ENCODE assay signal across 27 mouse cellular contexts in the genomic region with DNA sequence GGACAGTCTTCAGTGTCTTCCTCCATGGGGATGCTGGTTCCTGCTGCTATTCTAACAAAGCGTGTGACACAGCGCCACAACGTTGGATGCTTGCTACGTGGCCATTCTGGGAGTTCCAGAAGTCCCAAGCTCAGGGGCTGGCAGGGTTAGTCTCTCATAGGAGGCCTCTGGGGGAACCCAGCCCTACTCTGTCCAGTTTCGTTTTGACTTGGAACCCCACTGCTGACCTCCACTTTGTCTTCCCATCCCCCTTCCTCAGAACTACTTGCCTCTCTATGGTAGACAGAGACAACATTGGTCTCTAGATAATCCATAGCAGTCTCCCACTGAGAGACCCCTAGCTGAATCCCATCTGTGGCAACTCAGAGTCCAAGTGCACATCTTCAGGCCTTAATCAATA. TPM values are rescaled to one million over a fixed set of nuclear protein-coding genes. Genes with fewer than 3 reads are reported as not detected.
DNase-seq lines count a peak whose midpoint lies in the region; ATAC-seq and TF ChIP-seq lines count a peak whose summit lies in the region.
"Had no signal": no experiment of that assay in that cellular context is flagged by ENCODE, and none has a peak within 500 bp of the region (broad histone marks: within the 10 kb centered on the region; RNA-seq: fewer than 3 reads in every experiment).

No protein-coding gene starts in this region.

- H3K4me3 ChIP-seq in gastrocnemius, adult 2 months = no peak overlapping the region
- no peak overlapping the region for H3K4me3 ChIP-seq in hindbrain, postnatal 0 days (ENCODE audit: low read length)
- no peak overlapping the region for H3K4me3 ChIP-seq in hindbrain, embryonic 12.5 days
- no peak overlapping the region for H3K4me3 ChIP-seq in embryonic facial prominence, embryonic 10.5 days
- H3K4me3 ChIP-seq: forebrain, embryonic 10.5 days; hindbrain, embryonic 15.5 days; intestine, embryonic 15.5 days; limb, embryonic 10.5 days; liver, embryonic 15.5 days; midbrain, embryonic 15.5 days; myocyte; neural tube, embryonic 13.5 days; stomach, embryonic 15.5 days had no signal

- H3K9ac ChIP-seq in hindbrain, postnatal 0 days (replicated peaks; ENCODE audit: low read length) = no peak overlapping the region
- no peak overlapping the region for H3K9ac ChIP-seq in hindbrain, embryonic 12.5 days
- H3K9ac ChIP-seq: hindbrain, embryonic 15.5 days; intestine, embryonic 15.5 days; liver, embryonic 15.5 days; midbrain, embryonic 15.5 days; neural tube, embryonic 13.5 days; stomach, embryonic 15.5 days had no signal

- no peak for TF ChIP-seq CTCF in gastrocnemius, adult 2 months (IDR thresholded peaks at IDR 0.05)
- no peak for TF ChIP-seq CTCF in hindbrain, postnatal 0 days (IDR thresholded peaks at IDR 0.05; ENCODE audit: low read depth)

- no peak for ATAC-seq in hindbrain, postnatal 0 days
- ATAC-seq in hindbrain, embryonic 12.5 days (ENCODE audit: low FRiP score) = no peak
- ATAC-seq: activated CD4-positive, CD25-positive, alpha-beta regulatory T cell, adult 4 months; forebrain, embryonic 16.5 days; intestine, embryonic 15.5 days; midbrain, embryonic 15.5 days had no signal

- 68% methylated on average over 5 of the region's 5 CpGs for WGBS in hindbrain, postnatal 0 days
- WGBS in hindbrain, embryonic 12.5 days = 61% methylated on average over 5 of the region's 5 CpGs
- WGBS in embryonic facial prominence, embryonic 10.5 days = 62% methylated on average over 5 of the region's 5 CpGs

- H3K4me1 ChIP-seq in hindbrain, postnatal 0 days (ENCODE audit: insufficient read depth, low read length) = no peaks in the 10 kb centered on the region
- H3K4me1 ChIP-seq in hindbrain, embryonic 12.5 days = peaks cover 4% of the 10 kb centered on the region
- peaks cover 43% of the 10 kb centered on the region for H3K4me1 ChIP-seq in embryonic facial prominence, embryonic 10.5 days
- H3K4me1 ChIP-seq: hindbrain, embryonic 15.5 days; intestine, embryonic 15.5 days; liver, embryonic 15.5 days; midbrain, embryonic 15.5 days; neural tube, embryonic 13.5 days; stomach, embryonic 15.5 days had no signal

- no peaks in the 10 kb centered on the region for H3K27me3 ChIP-seq in hindbrain, postnatal 0 days (ENCODE audit: insufficient read depth, low read length)
- H3K27me3 ChIP-seq in hindbrain, embryonic 12.5 days = no peaks in the 10 kb centered on the region
- H3K27me3 ChIP-seq in embryonic facial prominence, embryonic 10.5 days (replicated peaks; ENCODE audit: low read depth, poor library complexity, severe bottlenecking) = no peaks in the 10 kb centered on the region
- H3K27me3 ChIP-seq: hindbrain, embryonic 15.5 days; intestine, embryonic 15.5 days; midbrain, embryonic 15.5 days; neural tube, embryonic 13.5 days; stomach, embryonic 15.5 days had no signal

- intact Hi-C loops in gastrocnemius, adult 2 months (cut with DNase I) = no loop called here
- intact Hi-C loops in gastrocnemius, postnatal 14 days (cut with DNase I; ENCODE audit: low total_unique reads) = no loop called here

- no peak for DNase-seq in gastrocnemius, adult 2 months
- DNase-seq in gastrocnemius, postnatal 14 days = no peak
- DNase-seq in hindbrain, postnatal 0 days (ENCODE audit: low spot score) = no peak
- DNase-seq in A20 (ENCODE audit: low read depth, low spot score) = peak; percentile 35
- DNase-seq in embryonic facial prominence, embryonic 10.5 days (ENCODE audit: low spot score) = no peak
- no peak for DNase-seq in thymus, adult 18-20 months
- DNase-seq: adrenal gland, adult 8-10 months; cerebellum, adult 9-11 months; gastrocnemius, postnatal 25 days; kidney, postnatal 4 days; layer of hippocampus, adult 9-11 months; liver; thymus, adult 2 months; thymus, postnatal 4 days had no signal

- no peaks in the 10 kb centered on the region for H3K36me3 ChIP-seq in hindbrain, postnatal 0 days (ENCODE audit: insufficient read depth, low read length)
- no peaks in the 10 kb centered on the region for H3K36me3 ChIP-seq in hindbrain, embryonic 12.5 days
- H3K36me3 ChIP-seq in embryonic facial prominence, embryonic 10.5 days (replicated peaks) = no peaks in the 10 kb centered on the region
- H3K36me3 ChIP-seq: hindbrain, embryonic 15.5 days; intestine, embryonic 15.5 days; limb, embryonic 10.5 days; liver, embryonic 15.5 days; midbrain, embryonic 15.5 days; neural tube, embryonic 13.5 days; stomach, embryonic 15.5 days had no signal

- peak overlapping the region; percentile 85 for H3K27ac ChIP-seq in gastrocnemius, adult 2 months
- H3K27ac ChIP-seq in hindbrain, postnatal 0 days = 0 out of 2 replicates have a peak overlapping the region, but pooled peaks have one; percentile 32
- H3K27ac ChIP-seq in hindbrain, embryonic 12.5 days = no peak overlapping the region
- H3K27ac ChIP-seq in embryonic facial prominence, embryonic 10.5 days (replicated peaks) = 0 out of 2 replicates have a peak overlapping the region, but pooled peaks have one; percentile 37
- H3K27ac ChIP-seq: hindbrain, embryonic 15.5 days; intestine, embryonic 15.5 days; liver, embryonic 15.5 days; macrophage; midbrain, embryonic 15.5 days; neural tube, embryonic 13.5 days had no signal

- H3K9me3 ChIP-seq in hindbrain, postnatal 0 days (ENCODE audit: low read length) = no peaks in the 10 kb centered on the region
- H3K9me3 ChIP-seq in hindbrain, embryonic 12.5 days (replicated peaks) = no peaks in the 10 kb centered on the region
- H3K9me3 ChIP-seq in embryonic facial prominence, embryonic 10.5 days = no peaks in the 10 kb centered on the region
- H3K9me3 ChIP-seq: forebrain, embryonic 10.5 days; hindbrain, embryonic 15.5 days; intestine, embryonic 15.5 days; limb, embryonic 10.5 days; liver, embryonic 15.5 days; midbrain, embryonic 15.5 days; neural tube, embryonic 13.5 days; stomach, embryonic 15.5 days had no signal

- no peak overlapping the region for H3K4me2 ChIP-seq in hindbrain, postnatal 0 days (ENCODE audit: low read depth, low read length)
- no peak overlapping the region for H3K4me2 ChIP-seq in hindbrain, embryonic 12.5 days (replicated peaks)
- H3K4me2 ChIP-seq: hindbrain, embryonic 15.5 days; intestine, embryonic 15.5 days; liver, embryonic 15.5 days; midbrain, embryonic 15.5 days; neural tube, embryonic 13.5 days; stomach, embryonic 15.5 days had no signal

RNA-seq across cellular contexts. Expression of a gene that starts 33.0 kb away (rescaled TPM):
- total RNA-seq in gastrocnemius, adult 2 months (2021) = 10 to 100 TPM; 26.0 to 49.7 TPM
- total RNA-seq in gastrocnemius, postnatal 14 days (2021) = 10 to 100 TPM; 23.7 to 57.8 TPM
- 298 and 316 TPM in 2 replicates for total RNA-seq in hindbrain, postnatal 0 days (2014; rRNA removed)
- 94.1 and 94.2 TPM in 2 replicates for polyA plus RNA-seq in hindbrain, postnatal 0 days (2015; fragmentation: Nextera tagmentation; extraction: Ambion mirVana)
- polyA plus RNA-seq in hindbrain, embryonic 12.5 days (2016; fragmentation: Nextera tagmentation; extraction: Ambion mirVana) = 98.3 TPM in 2 replicates
- polyA plus RNA-seq in embryonic facial prominence, embryonic 10.5 days (2016; fragmentation: Nextera tagmentation; extraction: Ambion mirVana) = 15.8 and 17.4 TPM in 2 replicates
